Mouse (Mus musculus) G1E (cell line): Measurements from ENCODE around the gene Tspan18. TPM values are rescaled to one million over a fixed set of nuclear protein-coding genes. Genes with fewer than 3 reads are reported as not detected.

Experiments used
- ATAC-seq: 2 replicates; pipeline ENCODE4 v1.8.0; 2016; ENCODE audit warnings: mild to moderate bottlenecking; ENCODE audit not compliant: insufficient number of reproducible peaks, poor library complexity, low FRiP score, severe bottlenecking; ENCODE audit errors: extremely low read depth
- DNase-seq: peaks from one replicate; pipeline ENCODE4 v3.0.0; 2012; ENCODE audit warnings: low spot score
- H3K27me3 ChIP-seq: 2 replicates; pipeline ENCODE4 v1.6.1; 2012; ENCODE audit warnings: mild to moderate bottlenecking, low read length, inconsistent platforms; ENCODE audit not compliant: insufficient read depth
- H3K36me3 ChIP-seq: replicated peaks from 2 replicates; pipeline ENCODE3; 2012; ENCODE audit warnings: mild to moderate bottlenecking, inconsistent platforms
- H3K4me1 ChIP-seq: 2 replicates; pipeline ENCODE4 v1.6.1; 2012; ENCODE audit warnings: low read depth, low read length, inconsistent platforms, mixed read lengths; ENCODE audit not compliant: insufficient read depth
- H3K4me3 ChIP-seq: 2 replicates; pipeline ENCODE4 v1.5.1; 2012; ENCODE audit warnings: low read depth, mild to moderate bottlenecking, inconsistent platforms, low read length, moderate library complexity, mixed read lengths
- H3K9me3 ChIP-seq: replicated peaks from 2 replicates; pipeline ENCODE4 v1.6.1; 2012; ENCODE audit warnings: inconsistent platforms
- CTCF ChIP-seq: IDR thresholded peaks from 2 replicates; pipeline ENCODE4 v1.5.1; 2012; ENCODE audit warnings: low read depth, low read length, inconsistent platforms, mixed read lengths
- GATA1 ChIP-seq: IDR thresholded peaks from 2 replicates; pipeline ENCODE4 v1.6.1; 2012; ENCODE audit warnings: borderline replicate concordance, low read length, inconsistent platforms, mixed read lengths
- GATA2 ChIP-seq: IDR thresholded peaks from 2 replicates; pipeline ENCODE4 v1.6.1; 2012; ENCODE audit warnings: low read depth, low read length, inconsistent platforms, borderline replicate concordance
- POLR2AphosphoS5 ChIP-seq: IDR thresholded peaks from 2 replicates; pipeline ENCODE4 v1.6.1; 2012; ENCODE audit warnings: low read depth, low read length, inconsistent platforms; ENCODE audit not compliant: insufficient replicate concordance
- TAL1 ChIP-seq: conservative IDR thresholded peaks from 2 replicates; pipeline ENCODE4 v1.6.1; 2012; ENCODE audit warnings: low read depth, low read length, inconsistent platforms, mixed read lengths
- polyA plus RNA-seq: library from polyadenylated mRNA; stranded (reverse); fragments of >175 nt; gene quantifications from 2 replicates; pipeline ENCODE4 v1.2.3, GENCODE M21; 2012
- total RNA-seq, 2 experiments: library from RNA; stranded (forward) in 1 of 2; stranded (reverse) in 1 of 2; fragments of 200-1000 nt in 1 of 2; fragments of >200 nt in 1 of 2; fragmentation: Nextera tagmentation in 1 of 2; gene quantifications; 2 replicates each; pipeline ENCODE4 v1.2.3; 2014 to 2017

Tspan18 gene
- total and polyA plus RNA-seq, 3 experiments: 4.2 to 10.6 (median 8.5) TPM

- Histone ChIP-seq H3K9me3 (no peaks in the 10 kb centered on the region), H3K4me3 (no peak overlapping the region), H3K36me3 (no peaks in the 10 kb centered on the region), H3K27me3 (peaks cover 21% of the 10 kb centered on the region), H3K4me1 (no peaks in the 10 kb centered on the region; the same call in 1 of the 2 replicates)
- TF ChIP-seq TAL1 (no peak), GATA2 (no peak), POLR2AphosphoS5 (no peak), CTCF (no peak), GATA1 (no peak)
- no peak for ATAC-seq
- DNase-seq: no peak
Observed at GRCm38 (mm10) chr2:93372097-93372571, 37.8 kb upstream of the Tspan18 start.

- Histone ChIP-seq H3K4me3 (no peak overlapping the region), H3K36me3 (no peaks in the 10 kb centered on the region), H3K27me3 (peaks cover 38% of the 10 kb centered on the region), H3K9me3 (no peaks in the 10 kb centered on the region), H3K4me1 (no peaks in the 10 kb centered on the region)
- ATAC-seq (no peak), DNase-seq (no peak)
- TF ChIP-seq CTCF: no peak
- no peak for TF ChIP-seq GATA2
- no peak for TF ChIP-seq GATA1
- no peak for TF ChIP-seq TAL1
- TF ChIP-seq POLR2AphosphoS5: no peak
Observed at GRCm38 (mm10) chr2:93368954-93369353, 34.6 kb upstream of the Tspan18 start.

GRCm38 (mm10) chr2:93367962-93368361 is 33.7 kb upstream of the Tspan18 start:
- H3K4me3 ChIP-seq: no peak overlapping the region
- DNase-seq: no peak
- H3K4me1 ChIP-seq: no peaks in the 10 kb centered on the region
- H3K36me3 ChIP-seq: no peaks in the 10 kb centered on the region
- H3K27me3 ChIP-seq: peaks cover 38% of the 10 kb centered on the region
- no peak for ATAC-seq
- TF ChIP-seq GATA2 (no peak), GATA1 (no peak), TAL1 (no peak), CTCF (no peak), POLR2AphosphoS5 (no peak)
- H3K9me3 ChIP-seq: no peaks in the 10 kb centered on the region

- Histone ChIP-seq H3K9me3 (no peaks in the 10 kb centered on the region), H3K36me3 (no peaks in the 10 kb centered on the region), H3K27me3 (peaks cover 49% of the 10 kb centered on the region), H3K4me3 (no peak overlapping the region), H3K4me1 (peaks cover 15% of the 10 kb centered on the region)
- no peak for TF ChIP-seq TAL1
- no peak for TF ChIP-seq GATA1
- TF ChIP-seq GATA2: no peak
- TF ChIP-seq POLR2AphosphoS5: no peak
- no peak for TF ChIP-seq CTCF
- ATAC-seq (no peak), DNase-seq (no peak)
Observed at GRCm38 (mm10) chr2:93365411-93365810, 31.1 kb upstream of the Tspan18 start.

GRCm38 (mm10) chr2:93364951-93365350 is 30.6 kb upstream of the Tspan18 start:
- TF ChIP-seq POLR2AphosphoS5 (no peak), GATA1 (no peak), TAL1 (no peak), CTCF (no peak), GATA2 (no peak)
- DNase-seq (no peak), ATAC-seq (no peak)
- Histone ChIP-seq H3K9me3 (no peaks in the 10 kb centered on the region), H3K4me1 (peaks cover 19% of the 10 kb centered on the region), H3K4me3 (no peak overlapping the region), H3K36me3 (no peaks in the 10 kb centered on the region), H3K27me3 (peaks cover 54% of the 10 kb centered on the region)

GRCm38 (mm10) chr2:93361454-93361853 is 27.1 kb upstream of the Tspan18 start:
- H3K36me3 ChIP-seq: no peaks in the 10 kb centered on the region
- peak overlapping the region; percentile 38; the same call in 1 of the 2 replicates for H3K4me3 ChIP-seq
- H3K4me1 ChIP-seq: peaks cover 44% of the 10 kb centered on the region
- peaks cover 41% of the 10 kb centered on the region for H3K27me3 ChIP-seq
- ATAC-seq: no peak; the same call in 1 of the 2 replicates
- no peak for DNase-seq
- TF ChIP-seq CTCF (no peak), GATA2 (no peak), TAL1 (no peak), GATA1 (no peak), POLR2AphosphoS5 (no peak)
- no peaks in the 10 kb centered on the region for H3K9me3 ChIP-seq

GRCm38 (mm10) chr2:93360310-93360709 is 26.0 kb upstream of the Tspan18 start:
- DNase-seq (no peak), ATAC-seq (no peak)
- no peak overlapping the region for H3K4me3 ChIP-seq
- H3K27me3 ChIP-seq: peaks cover 34% of the 10 kb centered on the region; the same call in 1 of the 2 replicates
- TF ChIP-seq POLR2AphosphoS5: no peak
- TF ChIP-seq CTCF: no peak
- no peak for TF ChIP-seq GATA2
- TF ChIP-seq TAL1: no peak
- TF ChIP-seq GATA1: no peak
- H3K36me3 ChIP-seq: no peaks in the 10 kb centered on the region
- H3K4me1 ChIP-seq: peaks cover 52% of the 10 kb centered on the region
- H3K9me3 ChIP-seq: no peaks in the 10 kb centered on the region
